Mouse (Mus musculus): ENCODE data around the gene Mau2. TPM values are rescaled to one million over a fixed set of nuclear protein-coding genes. Genes with fewer than 3 reads are reported as not detected.
"Not testable (repeated sequence)": the region's sequence is repeated elsewhere in the genome, so short reads cannot be mapped to it uniquely, and the experiment has no call there.

Mau2 gene
- polyA plus RNA-seq (2012; rRNA removed), result 64.8 and 71.9 TPM in 2 replicates

DNA sequence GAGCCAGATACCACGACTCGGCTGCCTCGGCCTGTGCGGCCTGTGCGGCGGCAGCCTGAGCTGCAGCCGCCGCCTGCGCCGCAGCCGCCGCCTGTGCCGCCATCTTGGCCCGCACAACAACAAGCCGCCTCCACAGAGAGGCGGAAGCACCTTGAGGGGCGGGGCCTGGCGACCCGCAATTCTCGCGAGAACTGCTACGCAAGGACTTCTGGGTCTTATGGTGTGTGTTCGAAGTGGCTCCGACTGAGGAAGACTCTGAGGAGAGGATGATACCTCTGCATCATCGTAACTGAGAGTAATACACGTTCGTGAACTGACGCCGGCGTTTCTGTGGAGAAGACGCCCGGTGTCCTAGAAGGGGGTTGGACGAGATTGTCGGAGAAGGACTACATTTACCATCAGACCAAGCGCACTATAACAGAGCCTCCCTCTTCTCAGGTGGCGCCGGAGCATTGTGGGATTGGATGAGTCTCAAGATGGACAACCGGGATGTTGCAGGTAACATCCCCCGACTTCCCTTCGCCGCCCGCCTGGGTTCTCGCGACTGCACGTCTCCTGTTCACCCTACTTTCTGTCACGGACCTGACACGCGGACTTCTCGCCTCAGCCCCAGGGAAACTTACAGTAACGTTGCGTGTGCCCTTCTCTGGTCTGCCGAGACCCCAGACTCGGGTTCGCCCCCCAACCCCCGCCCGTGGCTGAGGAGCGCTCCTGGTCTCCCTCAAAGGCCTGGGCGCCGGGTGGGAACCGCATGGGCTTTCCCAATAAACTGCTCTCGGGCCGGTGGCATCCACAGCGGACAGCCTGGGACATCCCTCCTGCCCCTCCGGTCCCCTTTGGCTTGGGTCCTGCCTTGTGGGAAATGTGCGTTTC is at the start of gene Mau2, which contains the start of gene Sugp1:
Mau2 (minus strand) TSS at position 152 of the 873 bp plus-strand sequence.
Sugp1 (plus strand) TSS at position 231 of the 873 bp plus-strand sequence.
- peak; percentile 68 for DNase-seq (ENCODE audit: low read depth)

DNA sequence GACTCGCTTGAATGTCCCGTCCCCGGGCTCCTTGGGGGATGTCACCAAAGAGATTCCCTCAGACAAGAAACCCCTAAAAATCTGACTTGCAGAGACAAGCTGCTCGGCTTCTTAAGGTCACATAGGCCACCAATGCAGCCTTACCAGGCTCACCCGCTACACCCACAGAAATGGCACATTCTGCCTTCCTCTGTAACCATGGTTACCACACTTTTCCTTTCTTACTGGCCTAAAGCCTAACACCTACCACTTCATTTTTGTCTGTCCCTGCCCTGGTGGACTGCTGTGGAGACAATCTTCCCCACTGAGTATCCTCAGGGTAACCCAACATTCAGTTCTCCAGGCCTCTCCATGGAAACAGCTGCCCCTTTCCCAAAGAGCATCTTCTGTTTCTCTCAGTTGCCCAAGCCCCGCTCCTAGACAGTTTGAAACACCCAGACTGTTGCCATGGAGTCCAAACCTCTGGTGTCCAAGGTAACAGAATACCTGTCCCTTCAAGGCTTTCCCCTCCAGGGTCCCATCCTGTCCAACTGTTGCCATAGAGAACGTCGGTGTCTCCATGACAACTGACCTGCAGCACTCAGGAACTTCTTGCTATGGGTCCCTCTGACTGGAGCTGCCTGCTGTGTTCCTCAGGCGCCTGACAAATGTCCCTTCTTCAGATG is 46.9 kb upstream of the Mau2 start:
- no peak for DNase-seq (ENCODE audit: low read depth)

DNA sequence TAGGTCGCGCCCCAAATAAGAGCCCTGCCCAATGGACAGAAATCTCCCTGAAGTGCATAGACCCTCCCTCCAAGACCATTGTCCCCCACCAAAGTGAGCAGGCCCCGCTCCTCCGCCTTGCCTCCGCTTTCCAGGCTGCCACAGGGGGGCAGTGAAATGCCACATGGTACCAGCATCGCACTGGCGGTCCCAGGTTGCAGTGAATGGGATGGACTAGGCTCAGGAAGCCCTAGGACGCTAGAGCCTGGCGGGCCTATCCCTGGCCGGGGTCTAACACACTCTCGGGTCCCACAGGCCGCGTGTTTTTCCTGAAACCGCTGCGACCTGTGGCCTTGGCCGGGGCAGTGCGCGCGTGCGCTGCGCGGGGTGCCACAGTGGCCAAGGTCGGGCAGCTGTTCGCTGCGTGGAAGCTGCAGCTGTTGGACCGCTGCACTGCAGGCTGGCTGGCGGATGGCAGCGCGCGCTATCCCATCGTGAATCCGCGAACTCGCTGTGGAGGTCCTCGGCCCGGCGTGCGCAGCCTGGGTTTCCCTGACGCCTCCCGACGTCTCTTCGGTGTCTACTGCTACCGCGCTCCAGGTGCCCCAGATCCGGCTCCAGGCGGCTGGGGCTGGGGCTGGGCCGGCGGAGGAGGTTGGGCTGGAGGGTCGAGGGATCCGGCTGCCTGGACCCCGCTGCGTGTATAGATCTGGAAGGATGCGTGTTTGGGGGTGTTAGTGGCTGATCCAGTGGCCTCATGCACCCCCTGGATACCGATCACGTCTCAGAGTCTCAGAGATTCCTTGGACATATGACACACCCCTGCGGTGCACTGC is 45.5 kb upstream of the Mau2 start:
- no peak for DNase-seq (ENCODE audit: low read depth)

DNA sequence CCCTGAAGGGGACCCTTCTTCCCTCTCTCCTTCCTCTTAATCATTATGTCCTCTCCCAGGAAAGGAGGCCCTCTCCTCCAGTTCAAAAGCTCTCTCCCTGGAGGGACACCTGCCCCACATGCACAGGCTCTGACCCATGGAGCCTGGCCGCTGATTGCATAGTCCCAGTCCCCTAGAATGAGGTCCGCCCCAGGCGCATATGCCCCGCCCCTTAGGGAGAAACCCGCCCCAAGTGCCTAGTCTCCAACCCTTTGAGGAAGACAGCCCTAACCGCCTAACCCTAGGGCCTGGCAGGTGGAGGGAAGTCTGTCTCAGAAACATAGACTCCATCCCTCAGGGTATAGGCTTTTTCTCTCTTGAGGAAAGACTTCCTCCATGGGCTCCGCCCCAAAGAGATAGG is 44.7 kb upstream of the Mau2 start:
- DNase-seq (ENCODE audit: low read depth), result no peak

DNA sequence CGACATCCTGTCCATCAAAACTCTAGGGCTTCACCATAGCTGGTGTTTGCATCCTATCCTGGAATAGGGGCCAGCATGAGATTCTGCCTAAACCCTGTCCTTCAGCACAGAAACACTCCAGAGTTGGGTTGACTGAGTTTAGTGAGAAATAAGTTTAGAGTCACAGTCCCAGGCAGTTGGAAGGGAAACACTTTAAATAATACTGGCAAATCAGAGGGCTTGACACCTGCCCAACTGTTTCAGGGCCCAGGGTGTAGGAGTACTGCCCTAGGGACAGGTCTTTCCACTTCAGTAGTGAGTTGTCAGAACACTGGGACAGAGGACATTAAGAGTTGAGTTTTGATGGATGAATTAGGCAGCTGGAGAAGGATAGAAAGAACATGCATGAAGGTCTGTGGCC is 43.6 kb upstream of the Mau2 start:
- no peak for DNase-seq (ENCODE audit: low read depth)

DNA sequence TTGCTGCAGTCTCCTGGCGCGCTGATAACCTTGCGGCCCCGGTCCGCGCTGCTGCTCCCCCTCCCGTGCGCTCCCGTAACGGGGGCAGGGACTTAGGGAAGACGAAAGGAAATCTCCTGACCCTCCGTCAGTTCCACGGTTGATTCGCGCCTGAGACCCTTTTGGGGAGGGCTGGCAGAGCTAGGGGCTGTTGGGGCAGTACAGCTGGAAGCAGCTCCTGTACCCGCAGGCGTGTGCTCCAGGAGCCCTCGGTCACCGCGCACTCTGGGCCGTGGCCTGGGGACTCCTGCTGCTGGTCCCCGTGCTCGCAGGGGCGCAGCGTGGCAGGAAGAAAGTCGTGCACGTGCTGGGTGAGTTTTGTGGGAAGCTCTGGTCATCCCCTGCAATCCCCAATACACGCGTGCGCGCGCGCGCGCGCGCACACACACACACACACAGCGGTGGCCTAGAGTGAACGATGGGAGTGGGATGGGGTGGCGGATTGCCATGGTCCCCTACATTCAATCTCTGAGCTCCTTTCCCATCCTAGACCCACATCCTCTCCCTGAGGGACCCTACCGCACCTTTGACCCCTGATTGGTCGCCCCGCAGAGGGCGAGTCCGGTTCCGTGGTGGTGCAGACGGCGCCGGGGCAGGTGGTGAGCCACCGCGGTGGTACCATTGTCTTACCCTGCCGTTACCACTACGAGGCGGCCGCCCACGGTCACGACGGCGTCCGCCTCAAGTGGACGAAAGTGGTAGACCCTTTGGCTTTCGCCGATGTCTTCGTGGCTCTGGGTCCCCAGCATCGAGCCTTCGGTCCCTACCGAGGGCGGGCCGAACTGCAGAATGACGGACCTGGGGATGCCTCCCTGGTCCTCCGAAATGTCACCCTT is 41.9 kb upstream of the Mau2 start:
- no peak for DNase-seq (ENCODE audit: low read depth)

DNA sequence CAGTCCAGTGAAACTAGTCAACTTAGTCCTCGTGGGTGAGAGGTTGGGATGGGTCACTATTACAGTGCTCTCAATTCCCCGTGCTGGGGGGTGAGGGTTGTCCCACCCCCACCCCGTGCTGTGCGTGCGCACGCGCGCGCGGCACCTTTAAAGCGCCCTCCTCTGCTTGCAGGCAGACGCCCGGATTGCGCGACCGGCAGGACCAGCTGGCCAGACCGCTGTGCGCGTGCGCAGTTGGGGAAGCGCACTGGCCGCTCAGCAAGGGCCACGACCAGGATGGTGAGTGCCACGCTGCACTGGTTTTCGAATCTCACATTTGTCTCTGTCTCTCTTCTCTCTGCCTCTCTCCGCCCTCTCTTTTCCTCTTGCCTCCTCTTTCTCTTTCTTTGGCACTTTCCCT is 40.8 kb upstream of the Mau2 start, which contains the start of gene Hapln4:
Hapln4 (plus strand) TSS at position 173 of the 400 bp plus-strand sequence.
- no peak for DNase-seq (ENCODE audit: low read depth)

DNA sequence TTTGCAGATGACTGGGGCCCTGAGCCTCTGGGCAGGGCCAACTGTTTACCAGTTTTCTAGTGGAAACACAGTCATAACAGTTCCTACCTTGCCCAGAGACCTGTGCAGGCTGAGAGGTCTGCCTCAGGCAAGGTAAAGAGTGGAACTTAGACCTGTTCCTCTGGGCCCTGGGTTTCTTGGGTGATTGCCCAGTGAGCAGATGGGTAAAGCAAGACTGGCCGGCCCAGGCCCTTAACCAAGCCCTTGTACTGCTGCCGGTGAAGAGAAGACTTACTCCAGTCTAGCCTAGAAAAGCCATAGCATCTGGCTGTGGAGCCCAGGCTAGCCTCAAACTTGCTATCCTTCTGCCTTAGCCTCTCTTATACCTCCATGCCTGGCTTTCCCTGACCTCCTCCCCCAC is 39.4 kb upstream of the Mau2 start:
- DNase-seq (ENCODE audit: low read depth), result no peak

DNA sequence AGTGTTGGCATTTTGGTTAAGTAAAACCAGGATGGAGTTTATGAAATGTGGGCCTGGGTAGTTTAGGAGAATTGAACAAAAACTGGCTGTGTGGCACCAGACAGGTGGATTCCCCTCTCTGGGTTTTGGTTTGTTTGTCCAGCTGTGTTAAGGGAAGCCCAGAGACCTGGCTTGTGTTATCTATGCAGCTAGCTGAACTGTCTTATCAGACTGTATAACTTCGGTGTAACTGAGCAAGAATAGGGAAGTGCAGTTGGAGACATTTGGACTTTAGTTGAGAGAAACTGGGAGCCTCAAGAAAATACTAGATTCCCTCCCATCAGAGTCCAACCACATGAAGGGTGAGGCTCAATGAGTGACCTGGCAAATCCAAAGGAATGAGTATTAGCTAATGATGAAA is 31.1 kb upstream of the Mau2 start:
- no peak for DNase-seq (ENCODE audit: low read depth)

DNA sequence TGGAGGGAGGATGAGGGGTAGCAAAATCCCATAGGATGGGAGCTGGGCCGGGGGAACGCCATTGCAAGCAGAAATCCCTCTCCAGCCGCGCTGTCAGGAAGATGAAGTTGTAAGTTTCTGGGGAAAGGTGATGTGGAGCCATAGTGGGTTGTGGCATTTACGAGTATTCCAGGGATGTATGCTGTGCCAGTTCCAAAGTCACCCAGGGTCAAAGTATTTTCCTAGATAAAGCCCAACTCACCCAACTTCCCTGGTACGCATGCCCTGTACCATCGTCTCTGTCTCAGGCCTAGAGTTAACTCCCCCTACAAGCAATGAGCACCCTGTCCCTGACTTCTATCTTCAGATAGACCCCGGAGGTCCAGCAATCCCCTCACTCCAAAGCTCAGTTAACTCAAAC is 30.6 kb upstream of the Mau2 start:
- DNase-seq (ENCODE audit: low read depth), result no peak

DNA sequence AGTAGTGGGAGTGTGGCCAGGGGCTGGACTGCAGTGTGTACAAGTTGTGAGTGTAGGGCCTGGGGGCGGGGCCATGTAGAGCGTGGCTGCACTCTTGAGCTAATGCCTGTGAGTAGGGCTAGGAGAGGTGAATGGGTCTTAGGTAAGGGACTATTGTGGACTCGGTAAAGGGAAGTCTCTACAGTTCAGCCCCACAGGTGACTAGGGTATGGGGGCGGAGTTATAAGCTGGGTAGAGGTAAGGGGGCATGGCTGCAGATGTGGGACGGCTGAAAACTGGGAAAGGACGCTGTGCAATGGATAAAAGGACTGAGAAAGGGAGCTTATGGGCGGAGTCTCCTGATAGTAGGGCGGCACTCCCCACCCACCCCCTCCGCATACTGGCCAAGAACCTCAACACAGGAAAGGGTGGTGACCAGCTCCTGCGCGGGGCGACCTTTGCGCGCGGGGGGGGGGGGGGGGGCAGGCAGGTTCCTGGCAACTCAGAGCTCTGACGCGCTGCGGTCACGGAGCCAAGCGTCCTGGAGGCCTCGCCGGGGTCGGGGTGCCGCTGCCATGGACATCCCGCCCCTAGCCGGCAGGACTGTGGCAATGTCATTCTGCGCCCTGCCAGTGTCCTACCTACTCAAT is 30.0 kb upstream of the Mau2 start, which contains the start of gene Tm6sf2:
Tm6sf2 (plus strand) TSS at position 484 of the 629 bp plus-strand sequence.
- no peak for DNase-seq (ENCODE audit: low read depth)

DNA sequence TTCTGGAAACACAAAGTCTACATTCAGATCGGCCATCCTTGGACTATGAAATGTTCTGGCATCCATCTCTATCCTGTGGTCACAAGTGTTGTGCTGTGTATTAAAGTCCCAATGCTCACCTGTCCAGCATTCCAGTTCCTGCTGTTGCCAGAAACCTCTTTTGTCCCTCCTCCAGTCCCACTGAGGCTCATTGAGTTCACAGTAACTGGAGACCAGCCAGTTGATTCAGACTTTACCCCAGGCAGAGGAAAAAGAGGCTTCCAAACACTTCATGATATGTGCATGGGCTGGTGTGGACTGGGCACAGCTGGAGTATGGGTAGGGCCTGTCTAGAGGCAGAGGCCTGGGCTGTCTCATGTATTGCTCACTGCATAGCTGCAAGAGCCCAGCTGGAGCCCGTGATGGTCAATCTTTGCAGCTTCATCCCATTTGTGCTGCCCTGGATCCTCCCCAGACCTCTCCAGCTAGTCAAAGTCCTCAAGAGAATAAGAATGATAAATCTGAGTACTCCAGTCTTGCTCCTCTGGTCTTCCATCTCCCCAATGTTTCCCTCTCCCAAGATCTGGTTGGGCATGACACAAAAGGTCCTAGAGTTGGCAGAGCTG is 29.4 kb upstream of the Mau2 start:
- no peak for DNase-seq (ENCODE audit: low read depth)

DNA sequence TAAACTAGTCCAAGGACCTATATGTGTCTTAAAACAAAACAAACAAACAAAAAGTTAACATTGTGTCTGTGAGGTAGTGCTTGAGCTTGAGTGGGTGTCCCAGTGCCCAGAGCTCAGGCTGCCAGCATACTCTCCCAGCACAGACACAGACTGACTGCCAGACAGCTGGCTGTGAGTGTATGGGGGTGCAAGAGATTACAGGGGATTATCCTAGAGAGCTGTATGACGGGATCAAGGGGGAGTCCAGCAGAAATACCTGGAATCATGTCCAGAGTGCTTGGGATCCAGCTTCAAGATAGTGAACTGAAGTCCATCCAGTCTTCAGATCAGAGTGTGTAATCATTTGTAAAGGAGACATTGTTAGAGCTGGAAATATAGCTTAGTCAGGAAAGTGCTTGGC is 15.2 kb upstream of the Mau2 start:
- no peak for DNase-seq (ENCODE audit: low read depth)

DNA sequence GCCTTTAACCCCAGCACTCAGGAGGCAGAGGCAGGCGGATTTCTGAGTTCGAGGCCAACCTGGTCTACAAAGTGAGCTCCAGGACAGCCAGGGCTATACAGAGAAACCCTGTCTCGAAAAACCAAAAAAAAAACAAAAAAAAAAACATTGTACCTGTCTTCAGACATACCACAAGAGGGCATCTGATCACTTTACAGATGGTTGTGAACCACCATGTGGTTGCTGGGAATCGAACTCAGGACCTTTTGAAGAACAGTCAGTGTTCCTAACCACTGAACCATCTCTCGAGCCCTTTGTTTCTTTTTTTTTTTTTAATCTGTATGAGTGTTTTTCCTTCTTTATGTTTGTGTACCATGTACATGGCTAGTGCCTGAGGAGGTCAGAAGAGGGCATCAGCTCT is 7.9 kb upstream of the Mau2 start:
- not testable (repeated sequence) for DNase-seq (ENCODE audit: low read depth)

DNA sequence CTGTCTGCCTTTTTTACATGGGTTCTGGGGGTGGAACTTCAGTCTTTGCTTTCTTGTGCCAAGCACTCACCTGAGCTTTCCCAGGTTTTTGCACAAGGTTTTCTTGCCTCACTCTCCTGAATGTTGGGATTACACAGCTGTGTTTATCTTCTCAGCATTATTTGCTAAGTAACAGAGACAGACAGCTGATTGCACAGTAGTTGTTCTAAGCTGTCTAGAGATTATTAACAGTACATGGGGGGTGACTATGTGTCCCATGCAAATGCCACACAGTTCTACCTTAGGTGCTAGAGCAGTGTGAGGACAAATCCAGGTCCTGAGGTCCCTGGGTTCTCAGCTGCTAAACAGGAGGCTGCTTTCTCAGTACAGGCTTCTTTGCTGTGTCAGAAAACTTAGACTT is 7.1 kb upstream of the Mau2 start:
- DNase-seq (ENCODE audit: low read depth), result no peak

DNA sequence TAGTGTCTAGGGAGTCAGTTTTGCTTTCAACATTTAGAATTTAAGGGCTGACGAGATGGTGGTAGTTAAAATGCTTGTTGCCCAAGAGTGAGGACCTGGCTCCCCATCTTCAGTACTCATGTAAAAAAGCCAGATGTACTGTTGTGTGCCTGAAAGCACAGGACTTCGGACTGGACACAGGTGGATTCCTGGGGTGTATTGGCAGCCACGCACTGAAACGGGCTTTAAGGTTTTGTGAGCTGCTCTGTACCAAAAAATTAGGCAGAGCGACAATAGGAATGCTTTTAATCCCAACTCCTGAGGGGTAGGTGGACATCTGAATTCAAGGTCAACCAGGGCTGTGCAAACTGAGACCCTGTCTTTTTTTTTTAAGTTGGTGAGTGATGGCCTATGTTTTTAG is 1.5 kb upstream of the Mau2 start:
- DNase-seq (ENCODE audit: low read depth), result no peak

DNA sequence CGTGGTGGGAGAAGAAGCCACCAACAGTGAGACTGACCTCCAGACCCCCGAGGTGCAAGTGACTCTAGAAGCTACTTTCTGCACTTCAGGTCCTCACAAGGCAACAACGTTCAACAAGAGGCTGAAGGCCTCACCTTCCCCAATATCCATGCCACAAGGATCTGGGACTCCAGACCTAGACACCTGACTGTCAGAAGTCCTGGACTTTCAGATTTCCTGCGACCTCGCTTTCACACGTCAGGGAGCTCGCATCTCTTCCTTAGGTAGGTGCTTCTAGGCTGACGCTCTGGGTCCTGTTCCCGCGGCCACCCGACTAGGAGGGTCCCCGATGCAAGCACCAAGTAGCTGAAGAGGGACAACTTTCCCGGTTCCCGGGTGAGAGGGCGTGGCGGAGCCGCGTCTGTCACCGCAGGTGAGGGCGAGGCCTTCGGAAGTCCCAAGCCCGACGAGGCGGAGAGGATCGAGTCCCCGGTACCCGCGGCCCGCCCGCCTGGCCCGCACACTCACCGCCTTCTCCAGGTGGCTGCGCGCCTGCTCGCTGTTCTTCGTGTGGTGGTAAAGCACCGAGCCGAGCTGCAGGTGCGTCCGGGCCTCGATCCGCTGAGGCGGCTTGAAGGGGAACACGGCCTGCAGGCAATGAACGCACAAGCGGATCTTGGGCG is 518 bp downstream of the Mau2 start:
- DNase-seq (ENCODE audit: low read depth), result no peak

DNA sequence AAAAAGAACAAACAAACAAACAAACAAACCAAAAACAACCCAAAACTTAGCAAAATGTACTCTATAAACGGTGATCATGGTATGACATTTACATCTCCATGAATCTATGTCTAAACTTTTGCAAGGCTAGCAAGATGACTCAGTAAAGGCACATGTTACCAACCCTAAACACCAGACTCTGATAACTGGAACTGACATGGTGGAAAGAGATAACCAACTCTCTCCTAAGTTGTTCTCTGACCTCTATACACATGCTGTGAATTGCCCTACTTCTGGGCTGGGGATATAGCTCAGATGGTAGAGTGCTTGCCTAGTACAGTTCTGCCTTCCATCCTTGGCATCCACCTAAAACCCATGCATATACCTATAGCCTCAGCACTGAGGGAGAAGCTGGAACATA is 4.5 kb downstream of the Mau2 start:
- DNase-seq (ENCODE audit: low read depth), result no peak

DNA sequence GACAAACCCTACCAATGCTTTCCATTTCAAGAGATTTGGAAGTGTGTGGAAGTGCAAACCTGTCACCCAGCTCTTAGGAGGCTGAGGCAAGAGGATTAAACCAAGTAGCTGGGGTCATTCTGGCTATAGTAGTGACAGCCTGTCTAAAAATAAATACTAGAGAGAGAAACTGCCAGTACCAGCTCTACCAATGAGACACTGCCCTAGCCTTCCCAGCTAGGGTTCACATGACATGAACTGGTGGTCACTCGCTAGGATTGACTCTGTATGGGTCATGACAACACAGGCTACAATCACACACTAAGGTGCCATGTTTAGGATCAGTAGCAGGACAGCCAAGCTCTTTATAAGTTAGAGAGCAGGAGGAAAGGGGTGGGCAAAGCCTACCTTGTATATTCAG is 12.3 kb downstream of the Mau2 start:
- DNase-seq (ENCODE audit: low read depth), result no peak

DNA sequence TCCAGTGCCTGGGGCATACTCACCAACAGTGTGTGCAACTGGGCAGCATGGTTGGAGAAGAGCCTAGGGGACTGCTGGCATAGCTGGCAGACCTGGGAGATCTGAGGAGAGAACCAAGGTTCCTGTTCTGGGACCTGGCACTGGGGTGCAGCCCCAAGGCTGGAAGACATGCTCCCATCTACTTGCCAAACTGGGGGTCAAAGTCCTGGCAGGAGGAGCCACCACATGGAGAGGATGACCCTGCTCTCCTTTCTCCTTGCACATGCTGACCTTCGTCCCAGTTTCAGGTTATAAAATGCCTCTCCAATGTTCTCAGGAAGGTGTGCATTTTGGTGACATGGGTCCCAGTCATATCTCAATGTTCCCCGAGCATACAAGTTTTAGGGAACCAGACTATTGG is 16.4 kb downstream of the Mau2 start:
- DNase-seq (ENCODE audit: low read depth), result no peak

Measured in gonadal fat pad, adult 2 months (tissue).